Mouse (Mus musculus) embryonic facial prominence, embryonic 15.5 days (tissue): ENCODE data around the gene Ppp1r9a. TPM values are rescaled to one million over a fixed set of nuclear protein-coding genes. Genes with fewer than 3 reads are reported as not detected.
"Not testable (repeated sequence)": the region's sequence is repeated elsewhere in the genome, so short reads cannot be mapped to it uniquely, and the experiment has no call there.

Experiments used
- ATAC-seq: fragments of 200-750 bp; cut with Nextera tagmentation; 2 replicates; pipeline ENCODE4 v1.8.0; 2017; ENCODE audit warnings: low read depth, moderate TSS enrichment; ENCODE audit not compliant: insufficient number of reproducible peaks, low FRiP score, low TSS enrichment
- H3K27ac ChIP-seq: fragments of 300-500 bp; sonication (generic); replicated peaks from 2 replicates; pipeline ENCODE4 v1.5.1; 2015; ENCODE audit warnings: mild to moderate bottlenecking, inconsistent platforms
- H3K27me3 ChIP-seq: fragments of 300-500 bp; sonication (generic); 2 replicates; pipeline ENCODE4 v1.6.1; 2015; ENCODE audit warnings: inconsistent platforms
- H3K36me3 ChIP-seq: fragments of 300-500 bp; sonication (generic); 2 replicates; pipeline ENCODE4 v1.6.1; 2015; ENCODE audit warnings: mild to moderate bottlenecking, inconsistent platforms
- H3K4me1 ChIP-seq: fragments of 300-500 bp; sonication (generic); 2 replicates; pipeline ENCODE4 v1.6.1; 2015; ENCODE audit warnings: inconsistent platforms
- H3K4me2 ChIP-seq: fragments of 300-500 bp; sonication (generic); replicated peaks from 2 replicates; pipeline ENCODE4 v1.6.1; 2015; ENCODE audit warnings: mild to moderate bottlenecking, inconsistent platforms
- H3K4me3 ChIP-seq: fragments of 300-500 bp; sonication (generic); replicated peaks from 2 replicates; pipeline ENCODE4 v1.5.1; 2015; ENCODE audit warnings: mild to moderate bottlenecking, inconsistent platforms
- H3K9ac ChIP-seq: fragments of 300-500 bp; sonication (generic); 2 replicates; pipeline ENCODE4 v1.6.1; 2015; ENCODE audit warnings: inconsistent platforms
- H3K9me3 ChIP-seq: fragments of 300-500 bp; sonication (generic); replicated peaks from 2 replicates; pipeline ENCODE4 v1.6.1; 2016; ENCODE audit warnings: inconsistent platforms
- WGBS: fragments of 180-500 bp; shearing (Covaris S2); methylation state at CpG from one replicate; pipeline ENCODE4 v1.1.7; 2015; 5-methylcytosine and 5-hydroxymethylcytosine counted together
- polyA plus RNA-seq: library from polyadenylated mRNA; unstranded; fragments of >200 nt; fragmentation: Nextera tagmentation; extraction: Ambion mirVana; gene quantifications from 2 replicates; pipeline ENCODE4 v1.2.1, GENCODE M21; 2015

The Ppp1r9a gene
- polyA plus RNA-seq = 13.7 and 14.8 TPM in 2 replicates

- Histone ChIP-seq H3K9ac (peak within 1 kb of the TSS; percentile 80), H3K9me3 (no peaks in the 10 kb centered on the region), H3K4me1 (peaks cover 17% of the 10 kb centered on the region; the same call in 1 of the 2 replicates), H3K4me2 (peak within 1 kb of the TSS; percentile 76), H3K36me3 (no peaks in the 10 kb centered on the region), H3K27me3 (no peaks in the 10 kb centered on the region), H3K4me3 (peak within 1 kb of the TSS; percentile 77), H3K27ac (peak within 1 kb of the TSS; percentile 90)
- under 1% methylated on average over 17 of the region's 49 CpGs for WGBS
- peak; percentile 68 for ATAC-seq
Observed at GRCm38 (mm10) chr6:4902674-4903324, at the start of gene Ppp1r9a. Gene Ppp1r9a, plus strand, starts transcription at chr6:4902917.

- no peak overlapping the region for H3K27ac ChIP-seq
- no peaks in the 10 kb centered on the region for H3K27me3 ChIP-seq
- 66% methylated on average over 10 of the region's 10 CpGs for WGBS
- no peak overlapping the region for H3K4me2 ChIP-seq
- no peaks in the 10 kb centered on the region for H3K9me3 ChIP-seq
- ATAC-seq = no peak
- no peak overlapping the region for H3K9ac ChIP-seq
- no peak overlapping the region for H3K4me3 ChIP-seq
- no peaks in the 10 kb centered on the region for H3K4me1 ChIP-seq
- H3K36me3 ChIP-seq = no peaks in the 10 kb centered on the region
Observed at GRCm38 (mm10) chr6:4855236-4855635, 47.5 kb upstream of the Ppp1r9a start.

GRCm38 (mm10) chr6:4856919-4857318 lies 45.8 kb upstream of the Ppp1r9a start:
- ATAC-seq = no peak
- Histone ChIP-seq H3K27ac (no peak overlapping the region), H3K4me1 (no peaks in the 10 kb centered on the region), H3K4me3 (no peak overlapping the region), H3K27me3 (no peaks in the 10 kb centered on the region), H3K4me2 (no peak overlapping the region), H3K36me3 (no peaks in the 10 kb centered on the region), H3K9ac (no peak overlapping the region), H3K9me3 (no peaks in the 10 kb centered on the region)
- WGBS = 96% methylated on average over 11 of the region's 11 CpGs

- no peaks in the 10 kb centered on the region for H3K4me1 ChIP-seq
Observed at GRCm38 (mm10) chr6:4884316-4884715, 18.4 kb upstream of the Ppp1r9a start.

GRCm38 (mm10) chr6:4889544-4889943 lies 13.2 kb upstream of the Ppp1r9a start:
- Histone ChIP-seq H3K4me3 (no peak overlapping the region), H3K27ac (no peak overlapping the region), H3K9ac (no peak overlapping the region), H3K27me3 (no peaks in the 10 kb centered on the region), H3K4me2 (no peak overlapping the region), H3K36me3 (no peaks in the 10 kb centered on the region), H3K4me1 (no peaks in the 10 kb centered on the region), H3K9me3 (no peaks in the 10 kb centered on the region)
- ATAC-seq = no peak
- 83% methylated on average over 9 of the region's 9 CpGs for WGBS

More at GRCm38 (mm10) chr6:4884316-4884715, 18.4 kb upstream of the Ppp1r9a start:
- H3K9ac ChIP-seq = no peak overlapping the region
- no peaks in the 10 kb centered on the region for H3K9me3 ChIP-seq
- H3K4me3 ChIP-seq = no peak overlapping the region
- whole genome bisulfite sequencing = 71% methylated on average over 3 of the region's 3 CpGs
- no peaks in the 10 kb centered on the region for H3K27me3 ChIP-seq
- no peak for ATAC-seq
- H3K36me3 ChIP-seq = no peaks in the 10 kb centered on the region
- no peak overlapping the region for H3K27ac ChIP-seq
- H3K4me2 ChIP-seq = no peak overlapping the region

GRCm38 (mm10) chr6:4892417-4892816 lies 10.3 kb upstream of the Ppp1r9a start:
- no peaks in the 10 kb centered on the region for H3K27me3 ChIP-seq
- no peak overlapping the region for H3K27ac ChIP-seq
- H3K4me2 ChIP-seq = no peak overlapping the region
- 30% methylated on average over 11 of the region's 11 CpGs for WGBS
- ATAC-seq = no peak
- H3K9ac ChIP-seq = no peak overlapping the region
- no peaks in the 10 kb centered on the region for H3K9me3 ChIP-seq
- H3K4me3 ChIP-seq = no peak overlapping the region
- H3K36me3 ChIP-seq = no peaks in the 10 kb centered on the region
- H3K4me1 ChIP-seq = no peaks in the 10 kb centered on the region

- H3K36me3 ChIP-seq, H3K27me3 ChIP-seq, ATAC-seq, H3K27ac ChIP-seq, H3K4me1 ChIP-seq, H3K9ac ChIP-seq, H3K4me2 ChIP-seq, H3K4me3 ChIP-seq, H3K9me3 ChIP-seq: not testable (repeated sequence)
- WGBS = 48% methylated on average over 12 of the region's 12 CpGs
Observed at GRCm38 (mm10) chr6:4893312-4893711, 9.4 kb upstream of the Ppp1r9a start.

- 49% methylated on average over 6 of the region's 6 CpGs for WGBS
Observed at GRCm38 (mm10) chr6:4899906-4900305, 2.8 kb upstream of the Ppp1r9a start.

GRCm38 (mm10) chr6:4903325-4904054 lies 773 bp downstream of the Ppp1r9a start:
- ATAC-seq = peak; percentile 75
- Histone ChIP-seq H3K4me2 (peak overlapping the region; percentile 76), H3K4me1 (peaks cover 17% of the 10 kb centered on the region; the same call in 1 of the 2 replicates), H3K9ac (peak overlapping the region; percentile 80), H3K4me3 (peak overlapping the region; percentile 77), H3K27me3 (no peaks in the 10 kb centered on the region), H3K27ac (peak overlapping the region; percentile 90), H3K9me3 (no peaks in the 10 kb centered on the region), H3K36me3 (no peaks in the 10 kb centered on the region)
- WGBS = under 1% methylated on average over 62 of the region's 77 CpGs

More at GRCm38 (mm10) chr6:4899906-4900305, 2.8 kb upstream of the Ppp1r9a start:
- H3K9me3 ChIP-seq = no peaks in the 10 kb centered on the region
- no peak overlapping the region for H3K4me3 ChIP-seq
- no peaks in the 10 kb centered on the region for H3K36me3 ChIP-seq
- peaks cover 11% of the 10 kb centered on the region; the same call in 1 of the 2 replicates for H3K4me1 ChIP-seq
- no peak for ATAC-seq
- no peak overlapping the region for H3K9ac ChIP-seq
- no peaks in the 10 kb centered on the region for H3K27me3 ChIP-seq
- H3K4me2 ChIP-seq = no peak overlapping the region
- no peak overlapping the region for H3K27ac ChIP-seq

GRCm38 (mm10) chr6:4904055-4904450 lies 1.3 kb downstream of the Ppp1r9a start:
- WGBS = 3% methylated on average over 9 of the region's 9 CpGs
- Histone ChIP-seq H3K36me3 (no peaks in the 10 kb centered on the region), H3K27ac (peak overlapping the region; percentile 90), H3K4me3 (peak overlapping the region; percentile 77), H3K9ac (peak overlapping the region; percentile 80), H3K4me1 (peaks cover 17% of the 10 kb centered on the region; the same call in 1 of the 2 replicates), H3K27me3 (no peaks in the 10 kb centered on the region), H3K4me2 (peak overlapping the region; percentile 76), H3K9me3 (no peaks in the 10 kb centered on the region)
- 0 out of 2 replicates have a peak, but pooled peaks have one; percentile 21 for ATAC-seq

GRCm38 (mm10) chr6:4910042-4910634 lies 7.4 kb downstream of the Ppp1r9a start:
- WGBS = 76% methylated on average over 10 of the region's 10 CpGs
- Histone ChIP-seq H3K9ac (no peak overlapping the region), H3K36me3 (no peaks in the 10 kb centered on the region), H3K27ac (no peak overlapping the region), H3K4me2 (no peak overlapping the region), H3K9me3 (no peaks in the 10 kb centered on the region), H3K4me1 (0 out of 2 replicates have a peak, but pooled peaks cover 6% of the 10 kb centered on the region), H3K27me3 (no peaks in the 10 kb centered on the region), H3K4me3 (no peak overlapping the region)
- ATAC-seq = no peak
